Mouse (Mus musculus): Measurements from ENCODE around the gene Pigl.
"Not testable (repeated sequence)": the region's sequence is repeated elsewhere in the genome, so short reads cannot be mapped to it uniquely, and the experiment has no call there.

Pigl gene

GRCm38 (mm10) chr11:62458276-62458724, at the start of gene Pigl, which contains the start of gene Ncor1:
TSS of gene Pigl (plus strand) at chr11:62458460.
TSS of gene Ncor1 (minus strand) at chr11:62458541.
- peak; percentile 84 for DNase-seq

DNA sequence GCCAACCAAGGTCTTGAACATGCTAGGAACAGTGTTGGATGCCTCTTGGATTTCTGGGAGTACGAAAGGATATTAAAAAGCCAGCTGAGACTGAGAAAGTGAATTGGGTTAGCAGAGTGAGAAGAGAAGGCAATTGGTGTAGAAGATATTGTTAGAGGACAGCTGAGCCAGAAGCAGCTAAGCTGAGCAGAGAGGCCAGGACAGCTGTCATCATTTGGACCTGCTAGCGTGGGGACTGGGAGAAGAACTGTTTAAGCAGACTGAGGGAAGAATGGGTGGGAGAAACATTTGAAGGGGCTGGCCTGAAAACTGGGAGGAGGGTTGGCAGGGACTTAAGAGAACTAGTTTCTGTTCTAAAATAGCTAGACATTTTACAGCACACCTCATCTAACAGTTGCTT, 49.4 kb upstream of the Pigl start:
- no peak for DNase-seq

DNA sequence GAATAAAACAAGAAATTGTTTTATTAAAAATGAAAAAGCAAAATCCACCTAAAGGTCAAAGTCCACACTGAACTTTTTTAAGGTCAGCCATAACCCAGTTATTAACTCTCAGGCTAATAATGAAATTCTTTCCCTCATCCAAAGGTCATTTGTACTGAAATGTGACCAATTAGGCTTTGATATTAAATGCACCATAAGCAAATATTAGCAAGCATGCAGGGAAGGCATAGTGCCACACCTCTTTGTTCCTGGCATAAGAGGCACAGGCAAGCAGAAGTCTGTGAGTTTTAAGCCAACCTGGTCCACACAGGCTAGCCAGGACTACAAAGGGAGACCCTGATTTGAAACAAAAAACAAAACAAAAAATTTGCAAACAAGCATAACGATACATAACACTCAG, 48.6 kb upstream of the Pigl start:
- DNase-seq: no peak

GRCm38 (mm10) chr11:62415026-62415425, 43.2 kb upstream of the Pigl start:
- no peak for DNase-seq

- no peak for DNase-seq
Observed at GRCm38 (mm10) chr11:62424525-62424924, 33.7 kb upstream of the Pigl start.

DNA sequence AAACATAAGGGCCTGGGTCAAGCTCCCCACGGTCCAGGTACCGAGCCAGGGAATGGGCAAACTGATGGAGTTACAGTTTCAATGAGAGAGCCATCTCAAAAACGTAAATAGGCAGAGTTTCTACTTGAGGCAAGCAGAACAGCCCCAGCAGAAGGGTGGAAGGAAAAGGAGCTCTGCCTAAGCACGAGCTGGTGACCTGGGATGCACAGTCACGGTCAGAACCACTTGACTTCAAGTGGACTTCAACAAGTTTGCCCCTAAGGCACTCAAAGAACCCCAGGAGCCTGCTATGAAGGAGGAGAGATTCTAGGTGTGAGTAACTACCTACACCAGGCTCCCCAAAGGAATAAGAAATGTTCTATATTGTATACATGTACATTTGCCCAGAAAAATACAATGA, 32.0 kb upstream of the Pigl start:
- DNase-seq: no peak

GRCm38 (mm10) chr11:62427105-62427504, 31.2 kb upstream of the Pigl start:
- peak; percentile 76 for DNase-seq

DNA sequence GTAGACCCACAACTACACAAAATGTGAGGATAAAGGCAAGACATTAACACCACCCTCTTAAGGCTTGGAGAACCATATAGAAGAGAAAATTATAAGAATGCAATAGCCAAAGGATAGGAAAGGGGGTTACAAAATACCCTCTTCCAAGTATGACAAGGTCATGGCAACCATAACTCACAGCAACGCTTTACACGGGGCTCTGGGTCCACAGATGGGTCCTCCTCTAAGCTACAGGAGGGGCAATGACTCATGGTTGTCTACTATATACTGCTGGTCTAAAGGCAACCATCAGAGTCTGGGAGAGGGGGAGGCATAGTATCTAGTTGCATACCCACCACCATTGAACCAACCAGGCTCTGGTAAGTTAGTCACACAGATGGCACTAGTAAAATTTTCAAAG, 26.0 kb upstream of the Pigl start:
- DNase-seq: no peak

DNA sequence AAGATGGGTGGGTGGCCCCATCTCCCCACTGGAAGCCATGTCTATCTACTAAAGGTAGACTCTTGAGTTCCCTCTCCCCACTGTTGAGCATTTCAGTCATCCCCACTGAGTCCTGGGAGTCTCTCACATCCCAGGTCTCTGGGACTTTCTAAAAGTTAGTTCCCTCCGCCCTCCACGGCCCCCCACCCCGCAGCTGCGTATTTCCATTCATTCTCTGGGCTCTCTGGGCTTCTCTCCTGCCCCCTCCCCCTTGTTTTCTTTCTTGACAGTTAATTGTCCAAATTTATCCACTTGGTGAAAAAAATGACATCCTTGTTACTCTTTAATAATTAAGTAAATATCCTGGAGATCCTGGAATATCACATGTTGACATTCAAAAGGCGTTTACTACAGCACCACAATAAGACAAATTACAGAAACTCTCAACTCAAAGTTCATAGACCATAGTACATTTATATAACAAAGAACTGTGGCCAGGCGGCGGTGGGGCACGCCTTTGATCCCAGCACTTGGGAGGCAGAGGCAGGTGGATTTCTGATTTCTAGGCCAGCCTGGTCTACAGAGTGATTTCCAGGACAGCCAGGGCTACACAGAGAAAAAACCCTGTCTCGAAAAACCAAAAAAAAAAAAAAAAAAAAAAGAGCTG, 17.5 kb upstream of the Pigl start:
- no peak for DNase-seq

GRCm38 (mm10) chr11:62445799-62446198, 12.5 kb upstream of the Pigl start:
- DNase-seq: no peak

GRCm38 (mm10) chr11:62448971-62449370, 9.3 kb upstream of the Pigl start:
- DNase-seq: no peak

- DNase-seq: no peak
Observed at GRCm38 (mm10) chr11:62455193-62455592, 3.1 kb upstream of the Pigl start.

GRCm38 (mm10) chr11:62456021-62456482, 2.2 kb upstream of the Pigl start:
- DNase-seq: no peak

- no peak for DNase-seq
Observed at GRCm38 (mm10) chr11:62456483-62457172, 1.6 kb upstream of the Pigl start.

GRCm38 (mm10) chr11:62457241-62457890, 894 bp upstream of the Pigl start:
- DNase-seq: peak; percentile 92

DNA sequence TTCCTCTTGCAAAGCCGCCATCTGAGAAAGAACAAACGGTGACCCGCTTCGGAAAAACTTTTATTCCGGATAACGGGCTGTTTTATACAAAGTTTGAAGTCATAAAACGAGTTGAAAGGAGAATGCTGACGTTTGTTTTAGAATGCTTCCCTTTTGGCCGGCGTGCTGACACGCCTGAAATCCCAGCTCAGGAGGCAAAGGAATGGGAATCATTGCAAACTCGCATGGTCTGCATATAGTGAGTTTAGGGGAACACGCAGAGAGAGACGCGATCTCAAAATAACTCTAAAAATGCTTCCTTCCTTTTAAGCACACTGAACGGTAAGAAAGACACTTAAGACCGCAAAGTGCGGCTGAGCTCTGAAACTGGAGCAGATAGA, 379 bp upstream of the Pigl start:
- DNase-seq: no peak

GRCm38 (mm10) chr11:62458780-62459179, 520 bp downstream of the Pigl start:
- no peak for DNase-seq

GRCm38 (mm10) chr11:62462529-62462928, 4.3 kb downstream of the Pigl start:
- not testable (repeated sequence) for DNase-seq

GRCm38 (mm10) chr11:62463225-62463915, 5.1 kb downstream of the Pigl start:
- DNase-seq: no peak

DNA sequence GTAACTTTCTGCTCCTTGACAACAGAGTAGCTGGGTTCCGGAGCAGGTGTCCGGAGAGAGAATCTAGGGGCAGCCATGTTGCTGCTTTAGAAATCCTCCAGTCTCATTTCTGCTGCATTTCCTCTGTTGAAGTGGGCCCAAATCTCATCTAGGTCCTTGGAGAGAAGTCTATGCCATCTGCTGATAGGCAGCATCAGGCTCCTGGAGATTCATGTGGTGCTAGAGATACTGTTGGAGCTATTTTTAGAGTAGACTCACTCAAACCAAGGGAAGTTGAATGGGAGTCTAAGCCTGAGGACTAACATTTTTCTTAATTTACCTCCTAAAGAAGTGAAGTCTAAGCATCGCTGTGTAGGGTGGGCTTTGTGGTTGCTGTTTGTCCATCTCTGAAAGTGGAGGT, 6.4 kb downstream of the Pigl start:
- DNase-seq: no peak

GRCm38 (mm10) chr11:62465849-62466248, 7.6 kb downstream of the Pigl start:
- no peak for DNase-seq

DNA sequence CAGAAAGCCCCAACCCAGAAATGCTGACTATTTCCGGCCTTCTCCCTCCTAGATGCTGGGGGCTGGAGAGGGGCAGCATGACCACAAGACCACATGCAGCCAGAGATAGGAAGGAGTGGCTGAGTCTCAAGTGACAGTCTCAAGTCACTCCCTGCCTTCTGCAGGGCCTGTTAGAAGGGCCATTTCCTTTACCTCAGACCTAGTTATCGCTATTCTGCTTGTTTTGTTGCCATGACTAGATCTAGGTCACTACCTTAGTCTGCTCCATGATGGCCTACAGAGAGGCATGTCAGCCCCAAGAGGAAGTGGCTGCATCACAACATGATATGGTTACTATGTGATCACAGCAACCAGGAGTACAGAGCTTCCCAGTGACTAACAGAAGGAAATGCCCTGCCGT, 8.3 kb downstream of the Pigl start:
- peak; percentile 28 for DNase-seq

DNA sequence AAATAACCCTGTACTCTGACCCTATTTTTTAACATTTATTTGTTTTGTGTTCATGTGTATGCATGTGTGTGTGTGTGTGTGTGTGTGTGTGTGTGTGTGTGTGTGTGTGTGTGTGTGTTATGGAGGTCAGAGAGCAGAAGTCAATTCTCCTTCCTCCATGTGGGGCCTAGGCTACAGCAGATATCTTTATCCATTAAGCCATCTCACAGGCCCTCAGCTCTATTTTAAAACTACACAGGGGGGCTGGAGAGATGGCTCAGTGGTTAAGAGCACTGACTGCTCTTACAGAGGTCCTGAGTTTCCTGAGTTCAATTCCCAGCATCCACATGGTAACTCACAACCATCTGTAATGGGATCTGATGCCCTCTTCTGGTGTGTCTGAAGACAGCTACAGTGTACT, 9.0 kb downstream of the Pigl start:
- DNase-seq: not testable (repeated sequence)

Measured in thymus, postnatal 4 days (tissue).